24 mouse cellular contexts compared by ENCODE assay signal in genomic region chr7:109643305-109643994, GRCm38 (mm10). TPM values are rescaled to one million over a fixed set of nuclear protein-coding genes. Genes with fewer than 3 reads are reported as not detected.
DNase-seq lines count a peak whose midpoint lies in the region; ATAC-seq and TF ChIP-seq lines count a peak whose summit lies in the region.
"Had no signal": no experiment of that assay in that cellular context is flagged by ENCODE, and none has a peak within 500 bp of the region (broad histone marks: within the 10 kb centered on the region; RNA-seq: fewer than 3 reads in every experiment).

No protein-coding gene starts in this region.

- H3K27me3 ChIP-seq in lung, embryonic 15.5 days = no peaks in the 10 kb centered on the region
- H3K27me3 ChIP-seq: embryonic facial prominence, embryonic 12.5 days; embryonic facial prominence, embryonic 15.5 days; forebrain, embryonic 12.5 days; forebrain, embryonic 15.5 days; hindbrain, embryonic 12.5 days; hindbrain, embryonic 15.5 days had no signal

- TF ChIP-seq CTCF in gastrocnemius, adult 2 months (IDR thresholded peaks at IDR 0.05) = no peak

- H3K9me3 ChIP-seq in lung, embryonic 15.5 days = no peaks in the 10 kb centered on the region
- H3K9me3 ChIP-seq: embryonic facial prominence, embryonic 12.5 days; embryonic facial prominence, embryonic 15.5 days; forebrain, embryonic 12.5 days; forebrain, embryonic 15.5 days; hindbrain, embryonic 12.5 days; hindbrain, embryonic 15.5 days had no signal

- 94% methylated on average over 18 of the region's 18 CpGs for WGBS in lung, embryonic 15.5 days

- H3K4me1 ChIP-seq in lung, embryonic 15.5 days = peaks cover 38% of the 10 kb centered on the region
- H3K4me1 ChIP-seq: forebrain, embryonic 12.5 days; forebrain, embryonic 15.5 days; hindbrain, embryonic 12.5 days; hindbrain, embryonic 15.5 days had no signal

- H3K4me3 ChIP-seq in gastrocnemius, adult 2 months = no peak overlapping the region
- no peak overlapping the region for H3K4me3 ChIP-seq in lung, embryonic 15.5 days
- H3K4me3 ChIP-seq: embryonic facial prominence, embryonic 12.5 days; embryonic facial prominence, embryonic 15.5 days; erythroblast, embryonic 14.5 days; forebrain, embryonic 12.5 days; forebrain, embryonic 15.5 days; hindbrain, embryonic 12.5 days; hindbrain, embryonic 15.5 days had no signal

- H3K4me2 ChIP-seq in lung, embryonic 15.5 days = no peak overlapping the region
- H3K4me2 ChIP-seq: embryonic facial prominence, embryonic 12.5 days; embryonic facial prominence, embryonic 15.5 days; forebrain, embryonic 12.5 days; forebrain, embryonic 15.5 days; heart, embryonic 11.5 days; hindbrain, embryonic 12.5 days; hindbrain, embryonic 15.5 days had no signal

- no peak overlapping the region for H3K9ac ChIP-seq in lung, embryonic 15.5 days
- H3K9ac ChIP-seq: embryonic facial prominence, embryonic 12.5 days; embryonic facial prominence, embryonic 15.5 days; forebrain, embryonic 12.5 days; forebrain, embryonic 15.5 days; hindbrain, embryonic 12.5 days; hindbrain, embryonic 15.5 days had no signal

- no peak for DNase-seq in gastrocnemius, adult 2 months
- no peak for DNase-seq in gastrocnemius, adult 18-20 months (ENCODE audit: low spot score)
- DNase-seq in lung, postnatal 14 days = no peak
- DNase-seq in R1 (ENCODE audit: low read depth, low spot score) = peak; percentile 19
- DNase-seq in left cerebral cortex, postnatal 36 days (ENCODE audit: low spot score in 2 of 2) = no peak
- no peak for DNase-seq in layer of hippocampus, adult 9-11 months
- DNase-seq: adrenal gland, adult 8-10 months; adrenal gland, postnatal 25 days; B cell, adult 2 months; cerebellum, adult 11-12 months; cerebellum, adult 8-10 months; cerebellum, postnatal 14 days; gastrocnemius, postnatal 25 days had no signal

- no peaks in the 10 kb centered on the region for H3K36me3 ChIP-seq in lung, embryonic 15.5 days
- H3K36me3 ChIP-seq: embryonic facial prominence, embryonic 12.5 days; embryonic facial prominence, embryonic 15.5 days; forebrain, embryonic 12.5 days; forebrain, embryonic 15.5 days; hindbrain, embryonic 12.5 days; hindbrain, embryonic 15.5 days had no signal

- intact Hi-C loops in gastrocnemius, adult 2 months (cut with DNase I) = no loop called here
- intact Hi-C loops in left cerebral cortex, postnatal 36 days (cut with DNase I) = no loop called here

- ATAC-seq in lung, embryonic 15.5 days (ENCODE audit: borderline replicate concordance, extremely low read depth, low FRiP score, low TSS enrichment) = no peak
- ATAC-seq in megakaryocyte, adult 5-6 weeks (ENCODE audit: poor library complexity, severe bottlenecking) = 0 out of 2 replicates have a peak, but pooled peaks have one; percentile 2
- ATAC-seq: activated CD4-positive, CD25-positive, alpha-beta regulatory T cell, adult 4 months; forebrain, embryonic 15.5 days had no signal

- peak overlapping the region; percentile 56; the same call in 1 of the 2 replicates for H3K27ac ChIP-seq in gastrocnemius, adult 2 months
- peak overlapping the region; percentile 59; the same call in 1 of the 2 replicates for H3K27ac ChIP-seq in lung, embryonic 15.5 days
- H3K27ac ChIP-seq: embryonic facial prominence, embryonic 12.5 days; embryonic facial prominence, embryonic 15.5 days; forebrain, embryonic 12.5 days; forebrain, embryonic 15.5 days; hindbrain, embryonic 12.5 days; hindbrain, embryonic 15.5 days had no signal

RNA-seq across cellular contexts. Expression of gene St5, which starts 60.0 kb away (rescaled TPM):
- total RNA-seq in gastrocnemius, adult 2 months (2021) = 1 to 10 TPM; 6.8 to 7.7 TPM
- 1 to 10 TPM; 6.0 to 8.2 TPM for total RNA-seq in gastrocnemius, adult 18-20 months (2021)
- 59.6 and 61.2 TPM in 2 replicates for polyA plus RNA-seq in lung, embryonic 15.5 days (2015; fragmentation: Nextera tagmentation; extraction: Ambion mirVana)
- total RNA-seq in megakaryocyte, adult 5-6 weeks (2015) = 0.69 and 2.0 TPM in 2 replicates
- total RNA-seq in megakaryocyte, adult 5-6 weeks (2017) = 0.73 and 1.3 TPM in 2 replicates
- total RNA-seq in left cerebral cortex, postnatal 36 days (2021) = 10 to 100 TPM; 12.8 to 23.4 TPM
